Mouse (Mus musculus) bone marrow macrophage, adult 2 months (primary cell): Measurements from ENCODE around the gene Fxyd7.

Experiments
- CTCF ChIP-seq: IDR thresholded peaks from 2 replicates; pipeline ENCODE4 v1.5.1; 2012; ENCODE audit warnings: low read depth, mild to moderate bottlenecking, low read length, moderate library complexity
- POLR2A ChIP-seq: IDR thresholded peaks from 2 replicates; pipeline ENCODE4 v1.6.1; 2012; ENCODE audit warnings: mild to moderate bottlenecking, low read depth, low read length, borderline replicate concordance

DNA sequence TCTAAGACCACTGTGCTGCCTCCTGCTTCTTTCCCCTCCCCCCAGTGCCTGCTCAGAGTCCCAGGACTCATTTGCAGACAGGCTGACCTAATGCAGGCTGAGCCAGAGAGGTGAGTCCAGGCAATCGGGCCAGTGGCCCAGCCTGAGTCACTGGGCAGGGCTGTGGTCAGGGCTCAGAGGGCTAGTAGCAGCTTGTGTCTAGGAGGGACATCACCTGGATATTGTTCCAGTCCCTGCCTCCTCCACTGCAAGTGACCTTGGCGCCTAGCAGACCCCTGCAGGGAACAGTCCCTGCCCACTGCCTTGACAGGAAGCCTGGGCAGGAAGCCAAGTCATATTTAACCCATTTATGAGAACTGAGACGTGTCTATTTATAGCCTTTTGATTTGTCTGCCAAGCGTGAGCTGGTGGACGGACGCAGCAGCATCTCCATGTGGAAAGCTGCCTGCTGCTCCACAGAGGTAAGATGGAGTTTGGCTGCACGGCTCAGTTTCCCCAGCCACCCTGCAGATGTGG is 50.7 kb downstream of the Fxyd7 start:
- TF ChIP-seq CTCF (no peak), POLR2A (no peak)
